Mouse (Mus musculus) central nervous system, embryonic 11.5 days (tissue): ENCODE results near the gene Clta. TPM values are rescaled to one million over a fixed set of nuclear protein-coding genes. Genes with fewer than 3 reads are reported as not detected.

ENCODE experiments used
- polyA plus RNA-seq: library from polyadenylated mRNA; depleted of rRNA; stranded (reverse); fragments of >200 nt; gene quantifications from 2 replicates; pipeline ENCODE4 v1.2.3, GENCODE M21; 2012; rRNA removed

Gene Clta
- polyA plus RNA-seq: 346 and 520 TPM in 2 replicates

DNA sequence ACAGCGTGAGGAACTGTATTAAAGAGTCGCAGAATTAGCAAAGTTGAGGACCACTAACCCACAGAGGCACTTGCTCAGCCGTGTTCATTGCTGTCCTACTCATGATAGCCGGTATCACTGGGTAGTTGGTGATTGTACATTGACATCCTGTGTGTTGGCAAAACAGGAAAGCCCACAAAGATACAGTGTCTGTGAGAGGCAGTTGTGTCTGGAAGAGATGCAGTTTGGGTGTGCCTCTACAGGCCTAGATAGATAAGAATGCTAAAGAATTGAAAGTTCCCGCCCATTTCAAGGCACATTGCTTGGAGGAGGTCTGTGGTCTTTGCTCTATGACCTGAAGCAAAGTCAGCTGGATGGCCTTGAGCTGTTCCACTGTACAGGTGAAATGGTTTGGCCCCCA, at the start of gene Clta:
Gene Clta (plus strand): TSS at position 327 of the 400 bp plus-strand sequence.

DNA sequence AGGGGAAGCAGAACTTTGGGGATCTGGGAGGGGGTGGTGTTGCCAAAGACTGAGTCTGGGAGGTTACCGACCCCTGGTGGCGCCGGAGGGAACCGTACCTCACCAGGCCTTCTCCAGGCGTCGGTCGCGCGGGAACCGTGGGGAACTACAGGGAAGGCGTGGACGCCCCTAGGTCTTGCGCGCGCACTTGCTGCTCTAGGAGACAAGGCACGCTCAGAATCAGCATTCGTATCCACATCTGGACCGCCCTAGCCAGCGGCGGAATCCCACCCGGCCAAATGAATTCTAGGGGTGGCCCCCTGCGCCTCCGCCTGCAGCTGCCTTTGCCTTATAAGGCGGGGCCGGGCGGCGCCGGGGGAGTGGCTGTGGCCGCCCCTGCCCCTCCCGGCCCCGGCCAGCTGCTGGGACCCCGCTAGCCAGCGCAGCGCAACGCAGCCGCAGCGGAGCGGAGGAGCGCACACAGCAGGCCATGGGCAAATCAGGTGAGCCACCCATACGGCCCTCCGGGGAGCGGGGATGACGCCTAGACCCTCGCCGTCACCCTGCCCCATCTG, 46.9 kb upstream of the Clta start, which contains the start of gene Glipr2:
Gene Glipr2 (plus strand): TSS at position 110 of the 554 bp plus-strand sequence.

DNA sequence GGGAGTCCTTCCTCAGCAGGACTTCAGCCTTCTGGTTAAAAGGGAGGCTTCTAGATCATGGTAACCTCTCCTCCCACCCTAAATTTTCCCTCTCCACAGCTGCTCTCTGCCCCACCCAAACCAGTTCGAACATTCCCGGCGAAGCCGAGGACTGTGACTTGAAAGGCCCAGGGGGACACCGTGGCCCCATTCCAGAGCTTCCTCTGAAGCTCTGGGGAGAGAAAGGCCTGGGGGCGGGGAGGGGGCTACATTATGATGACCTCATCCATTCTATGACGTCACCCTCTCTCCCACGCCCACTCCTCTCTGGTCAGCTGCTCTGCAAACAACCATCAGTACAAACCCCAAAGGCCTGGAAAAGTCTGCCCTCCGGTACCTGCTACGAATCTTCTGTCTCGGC, 21.1 kb upstream of the Clta start, which contains the start of gene Ccin:
Gene Ccin (plus strand): TSS at position 303 of the 400 bp plus-strand sequence.

Other genes starting within 250 kb of the Clta start
- not detected in 2 replicates for gene Olfr159, start 233.4 kb upstream of the Clta start, polyA plus RNA-seq
- 0.16 TPM in 1 of 2 replicates, not detected in the other for gene Olfr156, start 180.6 kb upstream of the Clta start, polyA plus RNA-seq
- 0.01 TPM in 1 of 2 replicates, not detected in the other for gene Olfr157, start 164.3 kb upstream of the Clta start, polyA plus RNA-seq
- gene Olfr155, start 152.9 kb upstream of the Clta start, polyA plus RNA-seq: not detected in 2 replicates
- gene Reck, start 128.9 kb upstream of the Clta start, polyA plus RNA-seq: 14.9 and 28.9 TPM in 2 replicates
- 35.7 and 65.1 TPM in 2 replicates for gene Glipr2, start 47.1 kb upstream of the Clta start, polyA plus RNA-seq
- gene Ccin, start 21.0 kb upstream of the Clta start, polyA plus RNA-seq: 0.22 and 0.35 TPM in 2 replicates
- 9.0 and 10.8 TPM in 2 replicates for gene Gne, start 79.7 kb downstream of the Clta start, polyA plus RNA-seq
- 93.7 and 194 TPM in 2 replicates for gene Rnf38, start 229.3 kb downstream of the Clta start, polyA plus RNA-seq